ENCODE assay signal across 8 mouse cellular contexts in the genomic region with DNA sequence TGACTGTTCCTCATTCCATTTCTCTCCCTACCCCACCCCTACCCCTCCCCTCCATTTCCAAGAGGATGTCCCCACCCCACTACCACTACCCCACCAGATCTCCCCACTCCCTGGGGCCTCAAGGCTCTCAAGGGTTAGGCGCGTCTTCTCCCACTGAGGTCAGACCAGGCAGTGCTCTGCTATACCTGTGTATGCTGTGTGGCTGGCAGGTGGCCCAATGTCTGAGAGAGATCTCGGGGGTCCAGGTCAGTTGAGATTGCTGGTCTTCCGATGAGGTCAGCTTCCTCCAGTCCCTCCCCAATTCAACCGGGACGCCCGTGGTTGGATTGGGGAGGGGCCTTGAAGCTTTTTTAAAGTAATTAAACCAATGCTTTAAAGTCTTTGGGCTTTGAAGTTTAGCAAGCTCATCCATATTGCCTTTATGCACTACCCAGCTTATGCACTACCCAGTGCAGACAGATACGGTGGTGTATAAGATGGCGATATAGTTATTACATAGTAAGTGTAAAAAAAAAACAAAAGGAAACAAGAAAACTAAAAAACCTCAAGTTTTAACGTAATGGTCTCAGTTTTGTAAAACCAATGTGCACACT. TPM values are rescaled to one million over a fixed set of nuclear protein-coding genes. Genes with fewer than 3 reads are reported as not detected.
DNase-seq lines count a peak whose midpoint lies in the region; ATAC-seq and TF ChIP-seq lines count a peak whose summit lies in the region.

No protein-coding gene starts in this region.

- DNase-seq in heart, postnatal 10 days: no peak
- peak; percentile 39 for DNase-seq in 3134 (ENCODE audit: extremely low read depth, insufficient read length, low spot score)
- peak; percentile 12 for DNase-seq in cerebellum, adult 8-10 months
- DNase-seq in layer of hippocampus, adult 9-11 months: no peak
- no peak for DNase-seq in adrenal gland, postnatal 36 days

- H3ac ChIP-seq in myocyte (ENCODE audit: control insufficient read depth, insufficient read length): peak overlapping the region; percentile 8

- H3K79me2 ChIP-seq in myocyte (ENCODE audit: control insufficient read depth, insufficient read depth): peaks cover 20% of the 10 kb centered on the region

- no peaks in the 10 kb centered on the region for H3K4me1 ChIP-seq in heart, embryonic 12.5 days (replicated peaks)
- H3K4me1 ChIP-seq in hindbrain, embryonic 15.5 days (replicated peaks): peaks cover 13% of the 10 kb centered on the region

- no peaks in the 10 kb centered on the region for H3K27me3 ChIP-seq in heart, embryonic 12.5 days (replicated peaks)
- H3K27me3 ChIP-seq in hindbrain, embryonic 15.5 days: no peaks in the 10 kb centered on the region
- no peaks in the 10 kb centered on the region for H3K27me3 ChIP-seq in myocyte (ENCODE audit: control insufficient read depth, insufficient read depth, insufficient read length)

- H3K27ac ChIP-seq in heart, embryonic 12.5 days (ENCODE audit: poor library complexity, severe bottlenecking): no peak overlapping the region
- peak overlapping the region; percentile 94 for H3K27ac ChIP-seq in hindbrain, embryonic 15.5 days (replicated peaks)

- peak overlapping the region; percentile 93 for H3K4me2 ChIP-seq in heart, embryonic 12.5 days
- peak overlapping the region; percentile 58 for H3K4me2 ChIP-seq in hindbrain, embryonic 15.5 days
- peak overlapping the region; percentile 87 for H3K4me2 ChIP-seq in myocyte (ENCODE audit: low read depth)

- peaks cover 2% of the 10 kb centered on the region; the same call in 1 of the 2 replicates for H3K9me3 ChIP-seq in heart, embryonic 12.5 days (replicated peaks)
- H3K9me3 ChIP-seq in hindbrain, embryonic 15.5 days: no peaks in the 10 kb centered on the region

- WGBS in heart, embryonic 12.5 days: 74% methylated on average over 10 of the region's 10 CpGs
- WGBS in hindbrain, embryonic 15.5 days: 77% methylated on average over 10 of the region's 10 CpGs

- no peak for TF ChIP-seq POLR2A in myocyte (IDR thresholded peaks at IDR 0.05; ENCODE audit: insufficient read length, low read depth)

- intact Hi-C loops in heart, postnatal 10 days (cut with DNase I): loop anchor here (2.0 kb wide), 1 partner anchor 30 kb away; no protein-coding TSS in a partner anchor

- peak overlapping the region; percentile 95 for H3K4me3 ChIP-seq in heart, embryonic 12.5 days
- peak overlapping the region; percentile 73 for H3K4me3 ChIP-seq in hindbrain, embryonic 15.5 days
- peak overlapping the region; percentile 36 for H3K4me3 ChIP-seq in myocyte

- 0 out of 2 replicates have a peak, but pooled peaks have one; percentile 22 for ATAC-seq in heart, embryonic 12.5 days (ENCODE audit: insufficient number of reproducible peaks, low FRiP score)
- peak; percentile 28; the same call in 1 of the 2 replicates for ATAC-seq in hindbrain, embryonic 15.5 days (ENCODE audit: low FRiP score, low read depth)

- H3K9ac ChIP-seq in heart, embryonic 12.5 days: no peak overlapping the region
- peak overlapping the region; percentile 89 for H3K9ac ChIP-seq in hindbrain, embryonic 15.5 days

- no peaks in the 10 kb centered on the region for H3K36me3 ChIP-seq in heart, embryonic 12.5 days
- peaks cover 7% of the 10 kb centered on the region; the same call in 1 of the 2 replicates for H3K36me3 ChIP-seq in hindbrain, embryonic 15.5 days
- H3K36me3 ChIP-seq in myocyte (ENCODE audit: control insufficient read depth, insufficient read depth): peaks cover under 1% of the 10 kb centered on the region

TF ChIP-seq in myocyte, 11 proteins besides CTCF, POLR2A, EP300 and RAD21:
- TF ChIP-seq SRF (IDR thresholded peaks at IDR 0.05; ENCODE audit: control insufficient read depth, insufficient read length, low read depth) (no peak), POLR2AphosphoS2 (IDR thresholded peaks at IDR 0.05; ENCODE audit: insufficient read length, low read depth) (no peak), REST (IDR thresholded peaks at IDR 0.05; ENCODE audit: insufficient read depth, insufficient read length) (no peak), TCF12 (IDR thresholded peaks at IDR 0.05; ENCODE audit: insufficient read depth, poor library complexity, severe bottlenecking) (no peak), TCF3 (IDR thresholded peaks at IDR 0.05; ENCODE audit: insufficient read length, low read depth) (no peak), MAX (IDR thresholded peaks at IDR 0.05; ENCODE audit: low read depth) (no peak), MYOD1 (IDR thresholded peaks at IDR 0.05; ENCODE audit: control insufficient read depth in 1 of 3, insufficient read length in 2 of 3, low read depth in 2 of 3) (no peak), MYOG (IDR thresholded peaks at IDR 0.05; ENCODE audit: control insufficient read depth in 1 of 3, insufficient read depth in 1 of 3, insufficient read length in 2 of 3, low read depth in 2 of 3) (no peak), CEBPB (IDR thresholded peaks at IDR 0.05; ENCODE audit: insufficient read depth, poor library complexity, severe bottlenecking) (no peak), E2F4 (IDR thresholded peaks at IDR 0.05; ENCODE audit: insufficient read depth) (no peak), USF1 (IDR thresholded peaks at IDR 0.05; ENCODE audit: low read depth) (no peak)

RNA-seq across cellular contexts. Expression of gene Gng10, which starts 0.5 kb away (rescaled TPM):
- 38.8 and 47.7 TPM in 2 replicates for polyA plus RNA-seq in heart, embryonic 12.5 days (2016; fragmentation: Nextera tagmentation; extraction: Ambion mirVana)
- total RNA-seq in heart, postnatal 10 days (2021): 10 to 100 TPM; 32.1 to 32.9 TPM
- 167 and 182 TPM in 2 replicates for polyA plus RNA-seq in hindbrain, embryonic 15.5 days (2015; fragmentation: Nextera tagmentation; extraction: Ambion mirVana)
- polyA plus RNA-seq in myocyte (2012; fragmentation: generic; extraction: Trizol): 57.3 TPM
- 10 to 100 TPM; 32.9 to 33.2 TPM for total RNA-seq in adrenal gland, postnatal 36 days (2021)

RNA-seq across cellular contexts. Expression of gene Gm20503, which starts 31.4 kb away (rescaled TPM):
- polyA plus RNA-seq in heart, embryonic 12.5 days (2016; fragmentation: Nextera tagmentation; extraction: Ambion mirVana): 14.6 and 17.5 TPM in 2 replicates
- 1 to 10 TPM; 3.7 TPM for total RNA-seq in heart, postnatal 10 days (2021)
- 8.9 and 12.8 TPM in 2 replicates for polyA plus RNA-seq in hindbrain, embryonic 15.5 days (2015; fragmentation: Nextera tagmentation; extraction: Ambion mirVana)
- 0.73 TPM for polyA plus RNA-seq in myocyte (2012; fragmentation: generic; extraction: Trizol)
- total RNA-seq in adrenal gland, postnatal 36 days (2021): 1 to 10 TPM; 3.0 to 6.2 TPM

RNA-seq across cellular contexts. Expression of gene Dnajc25, which starts 39.6 kb away (rescaled TPM):
- polyA plus RNA-seq in heart, embryonic 12.5 days (2016; fragmentation: Nextera tagmentation; extraction: Ambion mirVana): 12.3 and 14.1 TPM in 2 replicates
- total RNA-seq in heart, postnatal 10 days (2021): 10 to 100 TPM; 15.9 to 18.2 TPM
- polyA plus RNA-seq in hindbrain, embryonic 15.5 days (2015; fragmentation: Nextera tagmentation; extraction: Ambion mirVana): 7.6 and 8.4 TPM in 2 replicates
- 5.4 TPM for polyA plus RNA-seq in myocyte (2012; fragmentation: generic; extraction: Trizol)
- 10 to 100 TPM; 14.0 to 18.3 TPM for total RNA-seq in adrenal gland, postnatal 36 days (2021)

RNA-seq across cellular contexts. Expression of gene Ptgr1, which starts 47.5 kb away (rescaled TPM):
- polyA plus RNA-seq in heart, embryonic 12.5 days (2016; fragmentation: Nextera tagmentation; extraction: Ambion mirVana): 9.0 and 9.7 TPM in 2 replicates
- 1 to 10 TPM; 5.3 to 5.6 TPM for total RNA-seq in heart, postnatal 10 days (2021)
- polyA plus RNA-seq in hindbrain, embryonic 15.5 days (2015; fragmentation: Nextera tagmentation; extraction: Ambion mirVana): 5.2 and 5.7 TPM in 2 replicates
- polyA plus RNA-seq in myocyte (2012; fragmentation: generic; extraction: Trizol): 20.6 TPM
- 10 to 100 TPM; 19.2 to 30.0 TPM for total RNA-seq in adrenal gland, postnatal 36 days (2021)

Comparison
In these comparisons a context has a peak if more than half of its experiments do, and no peak if none do; other contexts are left out.
1. H3K4me3 ChIP-seq: peak in every context shown above with its lines; median percentile 95 in heart, embryonic 12.5 days; 73 in hindbrain, embryonic 15.5 days; 36 in myocyte.
2. DNase-seq: peak in 3134 (single experiment) and cerebellum, adult 8-10 months (single experiment); none in heart, postnatal 10 days (0 of 2), layer of hippocampus, adult 9-11 months (single experiment) and adrenal gland, postnatal 36 days (0 of 2).
3. Peak in every context shown above with its lines, with median percentiles within 50 percentile points of each other: H3K4me2 ChIP-seq.